16 mouse cellular contexts compared by ENCODE assay signal in the genomic region with DNA sequence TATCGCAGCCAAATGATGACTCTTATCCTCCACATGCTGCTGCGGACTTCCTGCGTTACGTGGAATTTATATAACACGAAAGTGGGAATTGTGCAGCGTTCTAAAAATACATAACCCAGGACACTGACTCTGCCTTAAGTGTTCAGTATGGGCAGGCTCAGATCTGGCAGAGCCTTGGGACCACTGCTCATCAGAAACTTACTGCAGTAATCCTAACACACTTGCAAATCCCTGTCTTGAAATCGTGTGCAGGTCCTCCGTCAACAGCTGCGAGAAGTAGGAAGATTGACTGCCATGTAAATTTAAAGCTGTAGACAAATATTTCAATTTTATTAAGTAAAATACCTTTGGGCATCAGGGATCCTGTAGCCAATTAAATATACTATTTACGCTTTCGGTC.
DNase-seq lines count a peak whose midpoint lies in the region; ATAC-seq and TF ChIP-seq lines count a peak whose summit lies in the region.
"Had no signal": no experiment of that assay in that cellular context is flagged by ENCODE, and none has a peak within 500 bp of the region (broad histone marks: within the 10 kb centered on the region; RNA-seq: fewer than 3 reads in every experiment).

No protein-coding gene starts in this region.

- no peak overlapping the region for H3K27ac ChIP-seq in heart, embryonic 10.5 days
- H3K27ac ChIP-seq in heart, adult 2 months, result no peak overlapping the region
- 0 out of 2 replicates have a peak overlapping the region, but pooled peaks have one; percentile 31 for H3K27ac ChIP-seq in hindbrain, embryonic 13.5 days
- no peak overlapping the region for H3K27ac ChIP-seq in hindbrain, embryonic 10.5 days
- no peak overlapping the region for H3K27ac ChIP-seq in embryonic facial prominence, embryonic 14.5 days (replicated peaks; ENCODE audit: low read depth, low read length)
- H3K27ac ChIP-seq in limb, embryonic 13.5 days, result peak overlapping the region; percentile 6; the same call in 1 of the 2 replicates
- H3K27ac ChIP-seq: lung, embryonic 15.5 days had no signal

- TF ChIP-seq EP300 in heart, adult 2 months (IDR thresholded peaks at IDR 0.05; ENCODE audit: insufficient read depth, low read depth, low read length), result no peak

- H3K27me3 ChIP-seq in heart, embryonic 10.5 days (ENCODE audit: insufficient read depth, poor library complexity, severe bottlenecking), result peaks cover 12% of the 10 kb centered on the region; the same call in 1 of the 2 replicates
- H3K27me3 ChIP-seq in heart, adult 2 months (ENCODE audit: control insufficient read depth, insufficient read depth, low read length), result no peaks in the 10 kb centered on the region
- no peaks in the 10 kb centered on the region for H3K27me3 ChIP-seq in hindbrain, embryonic 13.5 days
- H3K27me3 ChIP-seq in hindbrain, embryonic 10.5 days (ENCODE audit: insufficient read depth, poor library complexity, severe bottlenecking), result no peaks in the 10 kb centered on the region; the same call in 1 of the 2 replicates
- no peaks in the 10 kb centered on the region; the same call in 1 of the 2 replicates for H3K27me3 ChIP-seq in embryonic facial prominence, embryonic 14.5 days (replicated peaks; ENCODE audit: control insufficient read depth, insufficient read depth, low read length)
- H3K27me3 ChIP-seq in limb, embryonic 13.5 days, result peaks cover 20% of the 10 kb centered on the region
- H3K27me3 ChIP-seq: lung, embryonic 15.5 days; megakaryocyte, embryonic 14.5 days had no signal

- WGBS in heart, embryonic 10.5 days, result 55% methylated on average over 11 of the region's 11 CpGs
- WGBS in heart, adult 2 months, result 71% methylated on average over 11 of the region's 11 CpGs
- WGBS in hindbrain, embryonic 13.5 days, result 64% methylated on average over 11 of the region's 11 CpGs
- WGBS in hindbrain, embryonic 10.5 days, result 76% methylated on average over 11 of the region's 11 CpGs
- 48% methylated on average over 11 of the region's 11 CpGs for WGBS in embryonic facial prominence, embryonic 14.5 days
- WGBS in limb, embryonic 13.5 days, result 34% methylated on average over 11 of the region's 11 CpGs

- no peaks in the 10 kb centered on the region for H3K79me2 ChIP-seq in heart, adult 2 months (replicated peaks; ENCODE audit: control insufficient read depth, insufficient read depth, low read length)

- H3K4me3 ChIP-seq in heart, embryonic 10.5 days, result peak overlapping the region; percentile 25; the same call in 1 of the 2 replicates
- no peak overlapping the region for H3K4me3 ChIP-seq in heart, adult 2 months
- no peak overlapping the region for H3K4me3 ChIP-seq in hindbrain, embryonic 13.5 days
- no peak overlapping the region for H3K4me3 ChIP-seq in hindbrain, embryonic 10.5 days
- no peak overlapping the region for H3K4me3 ChIP-seq in embryonic facial prominence, embryonic 14.5 days (ENCODE audit: low read depth, low read length)
- no peak overlapping the region; the same call in 1 of the 2 replicates for H3K4me3 ChIP-seq in limb, embryonic 13.5 days
- H3K4me3 ChIP-seq: lung, embryonic 15.5 days; megakaryocyte, embryonic 14.5 days had no signal

- H3K4me2 ChIP-seq in hindbrain, embryonic 13.5 days, result no peak overlapping the region
- peak overlapping the region; percentile 16 for H3K4me2 ChIP-seq in embryonic facial prominence, embryonic 14.5 days (ENCODE audit: low read depth, low read length)
- peak overlapping the region; percentile 48 for H3K4me2 ChIP-seq in limb, embryonic 13.5 days (replicated peaks)
- H3K4me2 ChIP-seq: liver, embryonic 11.5 days; lung, embryonic 15.5 days had no signal

- DNase-seq in heart, embryonic 10.5 days (ENCODE audit: low spot score), result no peak
- no peak for DNase-seq in heart, adult 2 months
- DNase-seq in hindbrain, embryonic 10.5 days (ENCODE audit: low spot score), result no peak
- DNase-seq in embryonic facial prominence, embryonic 14.5 days (ENCODE audit: low spot score), result no peak
- DNase-seq in thymus, adult 18-20 months, result no peak
- DNase-seq in cerebellum, adult 9-11 months, result no peak
- DNase-seq: B cell, adult 2 months; cerebellum, adult 2 months; kidney, postnatal 36 days; layer of hippocampus, postnatal 36 days; thymus, postnatal 14 days had no signal

- H3K4me1 ChIP-seq in heart, embryonic 10.5 days, result 0 out of 2 replicates have a peak, but pooled peaks cover 6% of the 10 kb centered on the region
- H3K4me1 ChIP-seq in heart, adult 2 months (ENCODE audit: control insufficient read depth, insufficient read depth, low read length), result no peaks in the 10 kb centered on the region
- peaks cover 10% of the 10 kb centered on the region for H3K4me1 ChIP-seq in hindbrain, embryonic 13.5 days (replicated peaks)
- peaks cover 11% of the 10 kb centered on the region for H3K4me1 ChIP-seq in hindbrain, embryonic 10.5 days (replicated peaks)
- peaks cover 11% of the 10 kb centered on the region for H3K4me1 ChIP-seq in embryonic facial prominence, embryonic 14.5 days (ENCODE audit: control insufficient read depth, insufficient read depth, low read length)
- peaks cover 21% of the 10 kb centered on the region for H3K4me1 ChIP-seq in limb, embryonic 13.5 days
- H3K4me1 ChIP-seq: lung, embryonic 15.5 days; megakaryocyte, embryonic 14.5 days had no signal

- peak; percentile 53; the same call in 1 of the 2 replicates for ATAC-seq in hindbrain, embryonic 13.5 days (ENCODE audit: low FRiP score)
- ATAC-seq in embryonic facial prominence, embryonic 14.5 days (ENCODE audit: low read depth), result peak; percentile 26; the same call in 1 of the 2 replicates
- peak; percentile 34; the same call in 1 of the 2 replicates for ATAC-seq in limb, embryonic 13.5 days (ENCODE audit: low FRiP score, low read depth)

- H3K9me3 ChIP-seq in heart, embryonic 10.5 days, result no peaks in the 10 kb centered on the region
- no peaks in the 10 kb centered on the region for H3K9me3 ChIP-seq in hindbrain, embryonic 13.5 days
- H3K9me3 ChIP-seq in hindbrain, embryonic 10.5 days, result no peaks in the 10 kb centered on the region
- H3K9me3 ChIP-seq in embryonic facial prominence, embryonic 14.5 days (ENCODE audit: control insufficient read depth, low read length), result no peaks in the 10 kb centered on the region
- H3K9me3 ChIP-seq in limb, embryonic 13.5 days, result no peaks in the 10 kb centered on the region
- H3K9me3 ChIP-seq: lung, embryonic 15.5 days; megakaryocyte, embryonic 14.5 days had no signal

- no peak overlapping the region for H3K9ac ChIP-seq in heart, adult 2 months (ENCODE audit: low read depth, low read length)
- no peak overlapping the region for H3K9ac ChIP-seq in hindbrain, embryonic 13.5 days
- H3K9ac ChIP-seq in embryonic facial prominence, embryonic 14.5 days (ENCODE audit: low read depth, low read length), result no peak overlapping the region
- no peak overlapping the region for H3K9ac ChIP-seq in limb, embryonic 13.5 days
- H3K9ac ChIP-seq: lung, embryonic 15.5 days had no signal

- TF ChIP-seq POLR2A in heart, adult 2 months (IDR thresholded peaks at IDR 0.05; ENCODE audit: insufficient read depth, low read depth, low read length), result no peak

- intact Hi-C loops in heart, adult 2 months (cut with DNase I), result no loop called here

- no peak for TF ChIP-seq CTCF in heart, adult 2 months (IDR thresholded peaks at IDR 0.05)

- H3K36me3 ChIP-seq in heart, embryonic 10.5 days, result no peaks in the 10 kb centered on the region
- H3K36me3 ChIP-seq in heart, adult 2 months (ENCODE audit: control insufficient read depth, insufficient read depth, low read length), result no peaks in the 10 kb centered on the region
- no peaks in the 10 kb centered on the region for H3K36me3 ChIP-seq in hindbrain, embryonic 13.5 days
- no peaks in the 10 kb centered on the region for H3K36me3 ChIP-seq in hindbrain, embryonic 10.5 days
- no peaks in the 10 kb centered on the region for H3K36me3 ChIP-seq in embryonic facial prominence, embryonic 14.5 days (ENCODE audit: control insufficient read depth, insufficient read depth, low read length)
- H3K36me3 ChIP-seq in limb, embryonic 13.5 days, result no peaks in the 10 kb centered on the region
- H3K36me3 ChIP-seq: lung, embryonic 15.5 days had no signal

Comparison
In these comparisons a context has a peak if more than half of its experiments do, and no peak if none do; other contexts are left out.
1. H3K27ac ChIP-seq: peak in hindbrain, embryonic 13.5 days (single experiment) and limb, embryonic 13.5 days (single experiment); none in heart, embryonic 10.5 days (single experiment), heart, adult 2 months (single experiment), hindbrain, embryonic 10.5 days (single experiment) and embryonic facial prominence, embryonic 14.5 days (single experiment).
2. Peak in every context shown above with its lines, with median percentiles within 50 percentile points of each other: ATAC-seq.